Mouse (Mus musculus): ENCODE measurements around the gene Atg16l1. TPM values are rescaled to one million over a fixed set of nuclear protein-coding genes. Genes with fewer than 3 reads are reported as not detected.

Atg16l1 gene
- total RNA-seq, 1 experiment, result 63.4 TPM

- in situ Hi-C loops (cut with MboI; ENCODE audit: low sequenced_read_pairs in 2 of 2, unreplicated experiment in 2 of 2), result no loop called here
- Histone ChIP-seq H3K4me3 (ENCODE audit: insufficient read depth in 1 of 2, low read depth in 1 of 2, low read length in 2 of 2, poor library complexity in 1 of 2, severe bottlenecking in 1 of 2) (no peak overlapping the region), H3K36me3 (ENCODE audit: control insufficient read depth, insufficient read depth, low read length, poor library complexity, severe bottlenecking) (peaks cover 68% of the 10 kb centered on the region), H3K9ac (ENCODE audit: insufficient read depth, low read depth, low read length, poor library complexity, severe bottlenecking) (no peak overlapping the region), H3K4me1 (ENCODE audit: control insufficient read depth in 2 of 2, insufficient read depth in 2 of 2, low read length in 2 of 2, poor library complexity in 1 of 2) (no peaks in the 10 kb centered on the region), H3K9me3 (ENCODE audit: control insufficient read depth, insufficient read depth, low read depth, low read length) (no peaks in the 10 kb centered on the region), H3K27ac (ENCODE audit: insufficient read depth, low read depth, low read length, poor library complexity, severe bottlenecking) (0 out of 2 replicates have a peak overlapping the region, but pooled peaks have one; percentile 29)
- no peak for TF ChIP-seq HCFC1 (IDR thresholded peaks at IDR 0.05; ENCODE audit: borderline replicate concordance, insufficient read depth, low read length)
- no peak for TF ChIP-seq ZC3H11A (IDR thresholded peaks at IDR 0.05; ENCODE audit: borderline replicate concordance, low read depth, low read length)
- no peak for TF ChIP-seq MAFK (IDR thresholded peaks at IDR 0.05; ENCODE audit: insufficient read depth, low read depth, low read length)
- no peak for TF ChIP-seq CHD2 (IDR thresholded peaks at IDR 0.05; ENCODE audit: low read depth, low read length)
- DNase-seq (ENCODE audit: low read depth, low spot score), result no peak
Observed at GRCm38 (mm10) chr1:87773336-87773735, 17.7 kb downstream of the Atg16l1 start.

- TF ChIP-seq HCFC1 (IDR thresholded peaks at IDR 0.05; ENCODE audit: borderline replicate concordance, insufficient read depth, low read length), result no peak
- TF ChIP-seq ZNF384 (IDR thresholded peaks at IDR 0.05; ENCODE audit: low read depth, low read length), result no peak
- no peak overlapping the region for H3K27ac ChIP-seq (ENCODE audit: insufficient read depth, low read depth, low read length, poor library complexity, severe bottlenecking)
- in situ Hi-C loops (cut with MboI; ENCODE audit: low sequenced_read_pairs in 2 of 2, unreplicated experiment in 2 of 2), result no loop called here
- H3K36me3 ChIP-seq (ENCODE audit: control insufficient read depth, insufficient read depth, low read length, poor library complexity, severe bottlenecking), result peaks cover 75% of the 10 kb centered on the region
- no peaks in the 10 kb centered on the region for H3K4me1 ChIP-seq (ENCODE audit: control insufficient read depth in 2 of 2, insufficient read depth in 2 of 2, low read length in 2 of 2, poor library complexity in 1 of 2)
- H3K9me3 ChIP-seq (ENCODE audit: control insufficient read depth, insufficient read depth, low read depth, low read length), result no peaks in the 10 kb centered on the region
- DNase-seq (ENCODE audit: low read depth, low spot score), result no peak
- no peak overlapping the region for H3K9ac ChIP-seq (ENCODE audit: insufficient read depth, low read depth, low read length, poor library complexity, severe bottlenecking)
- no peak overlapping the region for H3K4me3 ChIP-seq (ENCODE audit: insufficient read depth in 1 of 2, low read depth in 1 of 2, low read length in 2 of 2, poor library complexity in 1 of 2, severe bottlenecking in 1 of 2)
Observed at GRCm38 (mm10) chr1:87774845-87775244, 19.2 kb downstream of the Atg16l1 start.

- in situ Hi-C loops (cut with MboI; ENCODE audit: low sequenced_read_pairs in 2 of 2, unreplicated experiment in 2 of 2), result no loop called here
- DNase-seq (ENCODE audit: low read depth, low spot score), result no peak
- Histone ChIP-seq H3K9me3 (ENCODE audit: control insufficient read depth, insufficient read depth, low read depth, low read length) (no peaks in the 10 kb centered on the region), H3K36me3 (ENCODE audit: control insufficient read depth, insufficient read depth, low read length, poor library complexity, severe bottlenecking) (peaks cover 65% of the 10 kb centered on the region), H3K4me3 (ENCODE audit: insufficient read depth in 1 of 2, low read depth in 1 of 2, low read length in 2 of 2, poor library complexity in 1 of 2, severe bottlenecking in 1 of 2) (no peak overlapping the region), H3K9ac (ENCODE audit: insufficient read depth, low read depth, low read length, poor library complexity, severe bottlenecking) (no peak overlapping the region), H3K27ac (ENCODE audit: insufficient read depth, low read depth, low read length, poor library complexity, severe bottlenecking) (no peak overlapping the region), H3K4me1 (ENCODE audit: control insufficient read depth in 2 of 2, insufficient read depth in 2 of 2, low read length in 2 of 2, poor library complexity in 1 of 2) (no peaks in the 10 kb centered on the region)
- no peak for TF ChIP-seq ZNF384 (IDR thresholded peaks at IDR 0.05; ENCODE audit: low read depth, low read length)
- TF ChIP-seq MAFK (IDR thresholded peaks at IDR 0.05; ENCODE audit: insufficient read depth, low read depth, low read length), result no peak
- TF ChIP-seq HCFC1 (IDR thresholded peaks at IDR 0.05; ENCODE audit: borderline replicate concordance, insufficient read depth, low read length), result no peak
- no peak for TF ChIP-seq ZC3H11A (IDR thresholded peaks at IDR 0.05; ENCODE audit: borderline replicate concordance, low read depth, low read length)
- TF ChIP-seq CHD2 (IDR thresholded peaks at IDR 0.05; ENCODE audit: low read depth, low read length), result no peak
Observed at GRCm38 (mm10) chr1:87779204-87779785, 23.6 kb downstream of the Atg16l1 start.

- TF ChIP-seq ZC3H11A (IDR thresholded peaks at IDR 0.05; ENCODE audit: borderline replicate concordance, low read depth, low read length) (no peak), MAFK (IDR thresholded peaks at IDR 0.05; ENCODE audit: insufficient read depth, low read depth, low read length) (no peak), HCFC1 (IDR thresholded peaks at IDR 0.05; ENCODE audit: borderline replicate concordance, insufficient read depth, low read length) (no peak), ZNF384 (IDR thresholded peaks at IDR 0.05; ENCODE audit: low read depth, low read length) (no peak), CHD2 (IDR thresholded peaks at IDR 0.05; ENCODE audit: low read depth, low read length) (no peak)
- in situ Hi-C loops (cut with MboI; ENCODE audit: low sequenced_read_pairs in 2 of 2, unreplicated experiment in 2 of 2), result no loop called here
- H3K27ac ChIP-seq (ENCODE audit: insufficient read depth, low read depth, low read length, poor library complexity, severe bottlenecking), result no peak overlapping the region
- peaks cover 58% of the 10 kb centered on the region for H3K36me3 ChIP-seq (ENCODE audit: control insufficient read depth, insufficient read depth, low read length, poor library complexity, severe bottlenecking)
- DNase-seq (ENCODE audit: low read depth, low spot score), result no peak
- H3K4me1 ChIP-seq (ENCODE audit: control insufficient read depth in 2 of 2, insufficient read depth in 2 of 2, low read length in 2 of 2, poor library complexity in 1 of 2), result no peaks in the 10 kb centered on the region
- no peak overlapping the region for H3K9ac ChIP-seq (ENCODE audit: insufficient read depth, low read depth, low read length, poor library complexity, severe bottlenecking)
- no peak overlapping the region for H3K4me3 ChIP-seq (ENCODE audit: insufficient read depth in 1 of 2, low read depth in 1 of 2, low read length in 2 of 2, poor library complexity in 1 of 2, severe bottlenecking in 1 of 2)
- H3K9me3 ChIP-seq (ENCODE audit: control insufficient read depth, insufficient read depth, low read depth, low read length), result no peaks in the 10 kb centered on the region
Observed at GRCm38 (mm10) chr1:87785703-87786102, 30.0 kb downstream of the Atg16l1 start.

GRCm38 (mm10) chr1:87786251-87786650 lies 30.6 kb downstream of the Atg16l1 start:
- no peak overlapping the region for H3K27ac ChIP-seq (ENCODE audit: insufficient read depth, low read depth, low read length, poor library complexity, severe bottlenecking)
- H3K9ac ChIP-seq (ENCODE audit: insufficient read depth, low read depth, low read length, poor library complexity, severe bottlenecking), result no peak overlapping the region
- in situ Hi-C loops (cut with MboI; ENCODE audit: low sequenced_read_pairs in 2 of 2, unreplicated experiment in 2 of 2), result no loop called here
- no peak for DNase-seq (ENCODE audit: low read depth, low spot score)
- no peaks in the 10 kb centered on the region for H3K4me1 ChIP-seq (ENCODE audit: control insufficient read depth in 2 of 2, insufficient read depth in 2 of 2, low read length in 2 of 2, poor library complexity in 1 of 2)
- H3K36me3 ChIP-seq (ENCODE audit: control insufficient read depth, insufficient read depth, low read length, poor library complexity, severe bottlenecking), result peaks cover 59% of the 10 kb centered on the region
- TF ChIP-seq CHD2 (IDR thresholded peaks at IDR 0.05; ENCODE audit: low read depth, low read length), result no peak
- no peak for TF ChIP-seq MAFK (IDR thresholded peaks at IDR 0.05; ENCODE audit: insufficient read depth, low read depth, low read length)
- TF ChIP-seq ZNF384 (IDR thresholded peaks at IDR 0.05; ENCODE audit: low read depth, low read length), result no peak
- TF ChIP-seq ZC3H11A (IDR thresholded peaks at IDR 0.05; ENCODE audit: borderline replicate concordance, low read depth, low read length), result no peak
- no peak for TF ChIP-seq HCFC1 (IDR thresholded peaks at IDR 0.05; ENCODE audit: borderline replicate concordance, insufficient read depth, low read length)
- no peaks in the 10 kb centered on the region for H3K9me3 ChIP-seq (ENCODE audit: control insufficient read depth, insufficient read depth, low read depth, low read length)
- no peak overlapping the region for H3K4me3 ChIP-seq (ENCODE audit: insufficient read depth in 1 of 2, low read depth in 1 of 2, low read length in 2 of 2, poor library complexity in 1 of 2, severe bottlenecking in 1 of 2)
